Mouse (Mus musculus) kidney, postnatal 4 days (tissue): ENCODE data around the gene Igfbp7.

ENCODE experiments used
- DNase-seq, 2 experiments: peaks; one replicate each; pipeline ENCODE4 v3.0.0; 2021; ENCODE audit warnings: mixed read lengths in 2 of 2

Gene Igfbp7

DNA sequence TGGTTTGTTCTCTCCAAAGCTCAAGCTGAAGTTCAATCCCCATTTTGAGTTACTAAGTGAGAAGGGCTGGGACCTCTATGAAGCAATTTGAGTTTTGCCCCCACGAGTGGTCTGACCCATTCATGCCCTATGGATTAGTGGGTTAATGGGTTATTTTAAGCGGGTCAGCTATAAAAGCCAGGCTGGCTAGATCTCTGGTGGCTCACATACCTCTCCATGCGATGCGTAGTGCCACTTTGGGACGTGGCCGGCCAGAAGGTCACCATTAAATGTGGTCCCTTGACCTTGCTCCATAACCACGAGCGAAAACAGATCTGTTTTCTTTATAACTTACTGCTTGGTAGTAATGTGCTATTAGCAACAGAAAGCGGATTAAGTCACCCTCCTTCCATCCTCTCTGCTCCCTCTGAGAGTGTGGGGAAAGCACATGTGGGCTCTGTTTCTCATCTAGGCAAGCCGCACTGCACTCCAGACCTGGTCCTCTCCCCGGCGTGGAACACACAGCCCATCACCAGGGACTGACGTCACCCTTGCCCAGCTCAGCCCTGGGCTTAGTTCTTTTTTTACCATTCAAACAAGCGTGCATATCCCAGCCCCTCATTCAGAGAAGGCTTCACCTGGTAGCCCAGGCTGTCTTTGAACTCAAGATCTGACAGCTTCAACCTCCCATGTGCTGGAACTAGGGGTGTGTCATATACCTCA is 28.3 kb downstream of the Igfbp7 start:
- no peak for DNase-seq

DNA sequence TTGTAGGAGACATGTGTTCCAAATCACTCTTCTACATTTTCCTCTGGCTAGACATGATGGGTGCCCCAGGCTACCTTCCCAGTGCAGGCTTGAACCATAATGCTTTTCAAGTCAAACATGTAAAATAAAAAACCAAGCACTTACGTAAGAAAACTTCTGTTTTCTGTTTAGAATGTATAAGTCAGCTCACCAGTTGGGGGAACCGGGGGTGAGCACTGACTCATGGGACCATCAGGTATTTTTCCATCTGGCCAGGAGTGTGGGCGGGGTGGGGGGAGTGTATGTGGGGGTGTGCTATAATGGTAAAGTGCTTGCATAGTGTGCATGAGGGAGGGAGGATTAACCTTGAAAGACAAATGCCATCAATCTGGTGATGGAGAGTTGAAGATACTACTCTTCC is 29.8 kb downstream of the Igfbp7 start:
- no peak for DNase-seq

DNA sequence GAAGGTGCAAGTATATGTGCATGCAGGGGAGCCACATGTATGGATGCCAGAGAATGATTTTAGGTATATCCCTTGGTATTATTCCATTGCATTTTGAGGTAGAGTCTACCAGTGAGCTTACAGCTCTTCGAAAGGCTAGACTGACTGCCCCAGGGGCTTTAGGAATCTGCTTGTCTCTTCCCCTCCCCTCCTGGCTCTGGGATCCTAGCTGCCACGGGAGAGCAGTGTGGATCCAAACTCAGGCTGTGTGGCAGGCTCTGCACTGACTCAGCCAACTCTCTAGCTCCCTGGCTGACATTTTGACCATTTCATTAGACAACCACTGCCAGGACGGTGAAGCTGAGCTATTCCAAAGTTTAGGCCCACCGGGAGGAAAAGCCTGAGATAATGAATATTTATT is 32.3 kb downstream of the Igfbp7 start:
- DNase-seq, result peak in 1 of 2 experiments; percentile 37

DNA sequence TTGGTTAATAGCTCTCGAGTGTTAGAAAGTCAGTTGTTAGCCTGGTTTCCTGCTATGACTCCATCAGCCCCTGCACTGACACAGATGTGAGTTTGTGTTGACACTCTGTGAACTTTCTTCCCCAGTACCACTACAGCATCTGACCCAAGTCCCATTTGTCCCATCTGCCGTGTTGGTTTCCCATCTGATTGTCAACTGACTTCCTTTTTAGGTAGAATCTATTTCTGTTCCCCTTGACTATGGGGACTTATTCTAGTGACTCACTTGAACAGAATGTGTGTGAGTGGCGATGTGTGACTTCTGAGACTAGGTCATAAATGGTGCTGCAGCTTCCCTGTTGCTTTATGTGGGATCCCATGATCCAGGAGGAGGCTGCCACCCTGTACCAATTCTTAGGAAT is 32.9 kb downstream of the Igfbp7 start:
- no peak for DNase-seq

DNA sequence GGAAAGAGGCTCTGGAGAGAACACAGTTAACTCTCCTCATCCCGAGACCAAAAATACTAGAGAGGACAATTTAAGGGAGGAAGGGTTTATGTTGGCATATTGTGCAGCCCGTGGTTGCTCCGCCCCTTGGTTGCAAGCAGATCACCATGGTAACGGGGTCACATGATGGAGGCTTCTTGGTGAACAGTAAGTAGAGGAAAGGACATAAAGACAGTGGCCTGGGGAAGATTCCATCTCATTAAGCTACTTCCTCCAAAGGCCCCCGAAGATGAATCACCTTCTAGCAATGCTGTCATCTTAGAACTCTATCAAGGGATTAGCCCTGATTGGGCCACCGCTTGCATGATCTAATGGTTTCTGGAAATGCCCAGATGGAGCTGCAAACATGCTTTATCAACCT is 35.1 kb downstream of the Igfbp7 start:
- peak; percentile 55 to 73 for DNase-seq

DNA sequence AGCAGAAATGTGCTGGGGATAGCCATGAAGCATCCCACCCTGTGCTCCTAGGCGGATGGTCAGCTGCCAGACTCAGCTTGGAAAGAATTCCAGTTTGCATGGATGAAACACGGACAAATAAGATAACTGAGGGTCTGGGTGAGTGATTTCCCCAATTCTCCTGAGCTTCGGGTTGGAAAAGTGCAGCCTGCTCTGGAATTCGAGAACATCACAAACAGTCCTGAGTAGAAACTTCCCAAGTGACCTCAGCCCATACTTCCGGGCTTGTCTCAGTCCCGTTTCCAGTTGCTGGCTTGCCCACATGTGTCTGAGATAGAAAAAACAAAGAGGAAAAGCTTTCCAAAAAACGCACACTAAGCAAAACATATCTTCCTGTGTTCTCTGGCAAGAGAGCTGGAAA is 35.6 kb downstream of the Igfbp7 start:
- no peak for DNase-seq

DNA sequence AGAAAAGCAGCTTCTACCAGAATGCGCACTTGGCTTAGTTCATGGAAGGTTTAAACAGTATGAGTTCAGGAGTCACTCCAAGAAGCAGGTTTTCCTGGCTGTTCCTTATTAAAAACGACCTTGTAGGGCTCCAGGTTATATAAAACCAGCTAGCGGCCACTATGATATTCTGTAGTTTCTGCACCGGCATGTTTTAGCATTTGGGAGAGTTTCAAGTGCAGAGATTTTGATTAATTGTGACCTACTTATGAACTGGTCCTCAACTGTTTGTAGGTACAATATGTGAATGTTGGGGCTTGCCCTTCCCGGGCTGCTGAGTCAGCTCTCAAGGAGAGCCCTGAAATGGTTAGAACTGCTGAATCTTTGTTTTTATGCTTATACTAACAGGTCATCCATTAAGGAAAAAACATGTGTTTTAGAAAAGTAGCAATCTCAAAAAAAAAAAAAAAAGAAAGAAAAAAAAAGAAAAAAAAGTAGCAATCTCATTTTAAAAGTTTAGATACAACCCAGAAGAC is 37.4 kb downstream of the Igfbp7 start:
- DNase-seq, result no peak

DNA sequence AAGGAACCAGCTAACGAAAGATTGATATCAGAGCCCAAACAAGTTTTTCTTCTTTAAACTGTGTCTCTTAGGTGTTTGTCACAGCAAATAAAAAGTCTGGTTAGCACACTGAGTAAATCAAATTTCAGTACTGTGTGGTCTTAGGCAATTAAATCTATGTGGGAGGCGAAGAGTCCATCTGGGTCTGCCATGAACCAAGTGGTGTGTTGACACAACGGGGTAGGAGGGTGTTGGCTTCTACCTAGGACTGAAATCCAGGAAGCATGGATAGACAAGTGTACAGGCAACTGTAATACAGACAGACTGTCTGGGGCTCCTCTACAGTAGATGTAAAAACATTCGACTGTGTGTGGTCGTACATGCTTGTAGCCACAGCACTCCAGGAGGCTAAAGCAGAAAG is 38.4 kb downstream of the Igfbp7 start:
- no peak for DNase-seq

DNA sequence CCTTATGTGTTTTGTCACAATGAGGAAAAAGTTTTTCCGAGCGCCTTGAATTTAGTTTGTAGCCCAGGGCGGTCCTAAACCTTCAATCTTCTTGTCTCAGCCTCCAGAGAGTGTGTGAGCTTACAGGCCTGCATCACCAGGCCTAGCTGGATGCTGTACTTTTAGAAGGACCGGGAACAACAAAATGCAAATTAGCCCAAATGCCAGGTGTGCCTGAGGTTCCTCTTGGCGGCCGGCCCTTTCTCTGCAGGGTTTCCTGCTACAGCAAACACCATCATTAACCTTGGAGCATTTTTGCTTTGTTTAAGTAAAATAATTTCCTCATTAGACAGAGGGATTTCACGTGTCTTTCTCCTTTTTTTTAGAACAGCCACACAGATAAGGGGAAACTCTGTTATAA is 39.6 kb downstream of the Igfbp7 start:
- no peak for DNase-seq

DNA sequence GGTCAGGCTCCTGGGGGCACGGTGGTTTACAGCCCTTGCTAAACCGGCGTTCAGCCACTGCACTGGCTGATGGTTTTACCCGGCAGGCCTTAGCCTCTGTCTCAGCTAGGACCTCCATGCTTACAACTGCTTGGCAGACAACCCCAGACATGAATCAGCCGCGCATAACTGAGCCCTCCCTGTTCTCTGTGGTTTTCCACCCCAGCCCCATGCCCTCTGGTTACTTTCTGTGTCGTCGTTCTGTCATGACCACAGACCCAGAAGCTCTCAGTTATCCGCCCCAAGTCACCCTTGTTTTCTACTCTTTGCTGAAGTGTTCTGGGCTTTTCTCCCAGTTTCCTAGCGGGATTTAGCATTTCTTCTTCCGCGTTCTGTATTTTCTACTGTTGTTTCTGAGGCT is 40.2 kb downstream of the Igfbp7 start:
- DNase-seq, result peak; percentile 60 to 68

DNA sequence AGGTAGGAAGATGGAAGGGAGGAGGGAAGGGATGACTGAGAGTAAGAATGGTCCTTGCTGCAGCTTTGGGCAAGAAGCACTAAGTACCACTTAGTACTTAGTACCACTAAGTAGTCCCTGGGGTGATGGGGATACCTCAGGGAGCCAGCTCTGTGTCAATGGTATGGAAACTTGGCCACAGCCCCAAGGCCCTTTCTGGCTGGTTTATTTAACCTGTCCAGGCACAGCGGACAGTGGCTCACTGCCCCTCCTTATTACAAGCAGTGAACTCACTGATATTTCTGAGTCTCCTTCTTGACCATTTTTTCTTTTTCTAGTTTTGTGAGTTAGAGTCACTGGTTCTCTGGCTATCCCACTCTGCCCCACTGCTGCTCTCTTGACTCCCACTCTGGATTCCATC is 40.7 kb downstream of the Igfbp7 start:
- no peak for DNase-seq

DNA sequence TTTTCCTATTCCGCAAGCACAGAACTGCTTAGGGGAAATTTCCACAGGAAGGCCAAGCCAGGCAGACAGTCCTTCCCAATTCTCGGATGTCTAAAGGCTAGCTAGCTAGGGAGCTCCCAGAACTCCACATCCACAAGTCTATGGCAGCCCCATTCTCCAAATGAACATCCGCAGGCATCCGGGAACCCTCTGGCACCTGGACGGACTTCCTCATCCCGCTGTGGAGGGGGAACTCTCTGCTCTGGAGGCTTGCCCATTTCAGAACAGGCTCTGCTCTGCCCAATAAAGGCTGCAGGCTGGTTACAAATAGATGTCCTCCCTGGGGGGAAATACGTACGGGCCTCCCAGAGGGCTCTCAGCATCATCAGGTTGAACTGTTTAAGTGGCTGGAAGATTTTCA is 41.5 kb downstream of the Igfbp7 start:
- no peak for DNase-seq

DNA sequence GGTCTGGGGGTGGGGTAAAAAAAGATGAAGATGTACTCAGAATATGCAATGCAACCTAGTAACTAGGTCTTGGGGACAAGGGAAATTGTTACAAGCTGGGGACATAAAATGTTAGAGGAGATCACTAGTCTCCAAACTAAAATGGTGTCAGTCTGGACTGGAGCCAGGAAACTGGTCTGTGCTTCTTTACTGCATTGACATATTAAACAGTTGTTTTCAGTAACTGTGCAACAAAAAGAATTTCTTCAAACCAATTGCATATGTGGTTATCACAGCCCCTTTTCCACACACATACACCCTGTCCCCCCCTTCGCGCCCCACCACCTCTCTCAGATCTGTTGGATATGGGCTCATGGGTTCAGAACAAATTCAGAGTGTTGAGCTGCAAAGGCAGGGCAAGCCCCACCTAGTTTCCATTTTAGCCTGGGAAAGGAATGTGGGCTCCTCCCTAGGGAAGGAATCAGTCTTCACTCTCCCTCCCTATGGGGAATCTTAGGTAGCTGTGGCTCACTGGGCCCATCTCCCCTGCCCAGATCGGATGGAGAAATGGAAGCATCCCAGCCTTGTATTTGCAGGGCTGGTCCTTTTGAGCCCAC is 43.3 kb downstream of the Igfbp7 start:
- DNase-seq, result peak in 1 of 2 experiments; percentile 57

DNA sequence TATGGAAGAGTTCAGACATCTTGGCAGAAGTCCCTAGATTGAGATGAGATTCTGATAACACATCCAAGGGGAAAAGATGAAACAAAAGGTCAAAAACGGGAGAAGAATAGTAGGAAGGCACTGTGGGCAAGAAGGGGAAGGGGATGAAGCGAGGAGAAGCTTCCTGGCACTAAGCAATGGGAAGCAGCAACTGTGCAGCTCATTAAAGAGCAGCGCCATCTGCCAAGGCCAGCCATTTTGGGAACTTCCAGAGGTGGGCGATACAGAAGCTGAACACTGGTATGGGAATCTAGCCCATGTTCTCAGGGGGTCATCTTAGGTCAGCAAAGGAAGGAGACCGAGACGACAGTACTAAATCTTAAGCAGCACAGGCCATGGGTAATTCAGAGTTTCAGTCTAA is 44.2 kb downstream of the Igfbp7 start:
- DNase-seq, result peak in 1 of 2 experiments; percentile 44

DNA sequence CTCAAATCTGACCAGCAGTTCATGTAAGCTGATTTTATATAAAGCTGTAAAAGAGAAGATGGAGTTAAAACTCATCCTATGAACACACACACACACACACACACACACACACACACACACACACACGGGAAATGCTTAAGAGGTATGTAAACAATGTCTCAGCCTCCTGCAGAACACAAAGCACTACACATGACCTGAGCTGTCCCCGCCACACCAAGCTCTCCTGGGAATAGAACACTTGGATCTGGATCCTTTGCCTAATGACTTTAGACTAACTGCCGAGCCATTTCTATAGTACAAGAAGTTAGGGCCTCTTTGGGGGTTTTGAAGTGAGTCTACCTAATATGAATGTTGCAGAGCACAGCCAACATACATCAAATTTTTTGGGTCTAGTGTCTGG is 45.7 kb downstream of the Igfbp7 start:
- DNase-seq, result peak in 1 of 2 experiments; percentile 3

DNA sequence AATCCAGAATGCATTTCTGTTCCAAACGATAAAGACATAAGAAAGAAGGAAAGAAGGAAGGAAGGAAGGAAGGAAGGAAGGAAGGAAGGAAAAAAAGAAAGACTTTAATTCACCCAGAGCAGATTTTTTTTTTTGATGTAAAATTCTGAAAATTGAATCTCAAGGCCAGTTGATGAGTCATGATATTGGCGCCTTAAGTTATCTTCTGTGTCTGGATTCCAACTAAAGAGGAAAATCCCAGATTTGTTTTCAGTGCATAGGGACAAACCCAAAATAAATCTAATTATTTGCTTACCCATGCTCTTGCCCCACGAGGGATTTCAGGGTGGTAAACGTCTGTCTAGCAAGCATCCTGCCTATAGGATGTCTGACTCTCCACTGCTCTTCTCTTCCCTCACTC is 46.8 kb downstream of the Igfbp7 start:
- no peak for DNase-seq

DNA sequence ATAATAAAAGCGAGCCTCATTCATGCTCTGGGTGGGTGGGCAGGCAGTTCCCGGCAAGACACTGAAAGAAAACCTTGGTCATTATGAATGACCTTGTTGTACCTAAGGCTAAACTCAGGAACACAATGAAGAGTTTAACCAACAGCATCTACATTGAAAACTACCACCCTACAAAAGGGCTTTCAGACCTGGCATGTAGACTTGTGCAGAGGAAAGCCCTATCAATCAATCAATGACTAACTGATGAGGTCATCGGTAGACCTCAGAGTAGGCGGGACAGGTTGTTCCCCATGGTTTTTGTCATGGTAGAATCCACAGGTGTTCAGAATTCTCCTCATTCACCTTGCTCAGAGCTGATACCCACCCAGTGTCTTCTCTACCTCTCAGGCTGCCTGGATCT is 47.9 kb downstream of the Igfbp7 start:
- DNase-seq, result no peak

DNA sequence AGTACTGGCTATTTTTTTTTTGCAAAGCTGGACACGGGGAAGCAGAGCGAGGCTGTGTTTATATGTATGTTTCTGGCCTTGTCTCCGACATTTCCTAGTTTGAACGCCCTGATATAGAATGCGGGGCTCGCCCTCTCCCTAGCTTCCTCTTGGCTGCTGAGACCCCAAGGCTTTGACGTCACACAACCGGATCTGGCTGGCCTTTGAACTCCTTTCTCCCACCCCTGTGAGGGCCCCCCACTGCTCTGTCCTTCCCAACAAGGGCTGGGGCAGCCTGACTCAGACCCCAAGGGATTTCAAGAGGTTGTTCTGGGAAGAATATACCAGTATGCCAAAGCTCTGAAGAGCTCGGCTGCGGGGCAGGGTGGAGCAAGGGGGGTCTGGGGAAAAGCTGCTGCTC is 49.5 kb downstream of the Igfbp7 start:
- peak; percentile 69 to 78 for DNase-seq

DNA sequence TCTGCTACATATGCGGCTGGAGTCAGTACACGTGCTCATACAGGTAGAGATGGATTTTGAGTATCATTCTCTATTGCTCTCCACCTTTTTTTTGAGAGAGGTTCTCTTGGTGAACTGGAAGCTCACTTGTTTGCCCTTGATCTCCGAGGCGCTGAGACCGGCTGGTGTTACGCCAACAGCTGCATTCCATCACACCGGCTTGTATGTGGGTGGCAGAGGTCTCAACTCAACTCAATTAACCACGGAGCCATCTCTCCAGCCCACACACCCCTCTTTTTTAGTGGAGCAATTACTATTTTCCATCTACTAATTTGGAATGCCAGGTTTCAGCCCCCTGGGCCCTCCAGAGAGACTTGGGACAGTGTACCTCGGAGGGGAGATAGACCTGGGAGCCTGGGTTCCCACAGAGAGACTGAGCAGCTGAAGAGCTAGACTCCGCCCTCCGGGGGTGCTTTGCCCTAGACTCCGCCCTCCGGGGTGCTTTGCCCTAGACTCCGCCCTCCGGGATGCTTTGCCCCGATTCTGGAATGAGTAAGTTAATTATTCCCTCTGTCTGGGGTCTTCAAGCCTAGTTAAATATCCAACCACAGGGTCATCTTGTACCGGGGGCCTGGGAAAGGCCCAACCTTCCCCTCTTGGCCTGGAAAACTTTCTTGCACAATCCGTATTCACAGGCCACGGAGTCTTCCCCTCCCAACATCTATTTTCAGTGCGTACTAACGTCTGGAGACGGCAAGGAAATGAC is 50.3 kb downstream of the Igfbp7 start:
- peak; percentile 82 to 89 for DNase-seq

DNA sequence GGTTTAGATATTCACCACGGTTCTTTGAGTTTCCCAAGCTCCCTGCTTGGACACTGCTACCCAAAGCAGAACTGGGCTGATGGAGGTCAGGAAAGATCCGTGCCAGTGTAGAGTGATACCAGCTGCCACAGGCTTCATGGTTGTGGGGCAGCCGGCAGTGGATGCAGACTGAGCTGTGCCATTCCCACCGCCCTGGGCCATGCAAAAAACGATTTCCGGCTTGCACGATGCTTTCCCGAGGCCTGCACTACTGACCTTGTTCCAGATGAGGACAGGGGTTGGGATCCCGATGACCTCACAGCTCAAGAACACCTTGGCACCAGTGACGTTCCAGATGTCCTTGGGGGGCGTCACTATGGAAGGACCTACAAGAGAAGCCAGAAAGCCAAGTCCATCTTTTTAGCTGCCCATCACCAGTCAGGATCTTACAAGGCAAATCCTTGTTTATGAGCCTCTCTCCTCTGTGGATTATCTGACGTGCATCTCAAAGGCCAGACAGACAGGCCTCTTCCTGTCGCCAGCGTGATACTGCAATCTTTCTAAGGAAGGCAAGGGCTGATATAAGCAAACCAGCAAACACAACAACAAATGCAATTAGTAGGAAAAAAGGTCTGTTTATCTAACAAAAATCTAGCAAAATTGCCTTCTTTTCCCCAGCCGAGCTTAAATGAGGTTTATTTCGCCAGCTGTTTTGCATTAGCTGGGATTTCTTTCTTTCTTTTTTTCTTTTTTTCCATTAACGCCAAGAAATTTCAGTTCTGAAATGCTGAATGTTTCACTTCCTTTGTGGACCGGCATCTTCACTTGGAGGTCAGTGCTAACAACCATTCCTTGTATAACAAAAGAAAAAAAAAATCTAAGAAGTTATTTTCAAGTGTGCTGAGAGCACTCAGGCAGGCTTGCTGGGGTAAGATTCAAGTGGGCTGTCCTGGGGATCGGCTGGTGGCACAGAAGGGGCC is 52.3 kb downstream of the Igfbp7 start:
- DNase-seq, result peak in 1 of 2 experiments; percentile 31

DNA sequence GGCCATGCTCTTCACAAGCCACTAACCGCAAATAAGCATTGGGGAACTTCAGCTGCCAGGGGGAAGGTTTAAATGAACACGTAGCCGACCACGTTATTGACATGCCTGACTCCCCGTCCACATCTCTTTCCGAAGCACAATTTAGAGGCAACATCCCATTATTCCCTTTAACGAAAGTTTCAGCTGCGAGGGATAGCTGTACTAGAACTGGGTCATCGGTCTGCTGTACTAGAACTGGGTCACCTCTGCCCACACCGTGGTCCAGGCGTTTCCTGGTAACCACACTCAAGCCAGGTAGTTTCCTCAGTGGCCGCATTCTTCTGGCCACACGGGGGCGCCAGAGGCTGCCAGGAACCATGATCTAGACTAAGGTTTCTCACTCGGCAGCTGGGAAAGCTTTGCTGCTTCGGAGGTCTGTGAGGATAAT is 53.5 kb downstream of the Igfbp7 start:
- DNase-seq, result peak; percentile 93 to 94

DNA sequence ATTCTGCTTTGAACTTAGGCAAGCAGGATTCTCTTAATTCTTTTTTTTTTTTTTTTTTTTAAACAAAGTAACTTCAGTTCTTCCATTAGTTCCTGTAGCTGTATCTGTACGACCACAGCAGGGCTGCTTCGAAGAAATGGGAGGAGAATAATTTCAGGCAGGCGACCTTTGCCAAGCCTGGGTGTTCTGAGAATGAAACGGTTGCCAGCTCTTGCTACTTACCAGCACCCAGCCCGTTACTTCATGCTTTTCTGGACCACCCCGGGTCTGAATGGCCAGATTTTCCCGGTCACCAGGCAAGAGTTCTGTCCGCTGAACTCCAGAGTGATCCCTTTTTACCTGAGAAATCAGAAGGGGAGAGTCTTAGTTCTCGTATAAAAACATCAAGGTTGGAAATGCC is 56.1 kb downstream of the Igfbp7 start:
- no peak for DNase-seq
